In the genomic region with DNA sequence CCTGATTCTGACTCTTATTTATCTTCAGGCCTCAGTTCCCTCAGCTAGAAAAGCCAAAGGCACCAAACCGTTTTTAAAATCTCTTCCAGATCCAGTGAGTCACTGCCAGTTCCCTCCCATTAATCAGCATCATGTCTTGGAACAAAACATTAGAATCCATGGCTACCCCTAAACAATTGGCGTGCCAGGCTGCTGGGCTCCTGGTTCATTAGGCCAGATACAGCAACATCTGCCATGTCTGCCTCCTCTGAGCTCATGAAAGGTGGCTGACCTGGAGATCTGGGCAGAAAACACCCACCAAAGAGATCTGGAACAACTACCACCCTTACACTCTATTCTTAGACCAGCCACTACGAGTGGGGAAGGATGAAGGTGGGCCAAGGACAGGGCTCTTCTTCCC, we compare ENCODE assay signal across 9 mouse cellular contexts. TPM values are rescaled to one million over a fixed set of nuclear protein-coding genes. Genes with fewer than 3 reads are reported as not detected.
A peak's percentile ranks its signal among the peaks of the same experiment; 100 is the strongest.
DNase-seq lines count a peak whose midpoint lies in the region; ATAC-seq lines count a peak whose summit lies in the region.
"Had no signal": no experiment of that assay in that cellular context is flagged by ENCODE, and none has a peak within 500 bp of the region (broad histone marks: within the 10 kb centered on the region; RNA-seq: fewer than 3 reads in every experiment).

No protein-coding gene starts in this region.

- no peak for DNase-seq in kidney, adult 11 months
- peak; percentile 56 to 74 for DNase-seq in heart, postnatal 10 days
- no peak for DNase-seq in midbrain, embryonic 10.5 days (ENCODE audit: low spot score)
- DNase-seq in right cerebral cortex, adult 18-20 months = no peak
- DNase-seq in right cerebral cortex, postnatal 4 days = no peak
- no peak for DNase-seq in retina, embryonic 14.5 days (ENCODE audit: low spot score)

- H3K4me1 ChIP-seq in kidney, embryonic 14.5 days (ENCODE audit: control insufficient read depth, insufficient read depth, low read length) = peaks cover 6% of the 10 kb centered on the region
- peaks cover 5% of the 10 kb centered on the region for H3K4me1 ChIP-seq in brown adipose tissue, adult 24 weeks (ENCODE audit: control insufficient read depth, insufficient read depth, insufficient read length, low read length)
- H3K4me1 ChIP-seq in midbrain, embryonic 10.5 days = peaks cover 10% of the 10 kb centered on the region

- ATAC-seq in kidney, embryonic 14.5 days (ENCODE audit: low FRiP score, low TSS enrichment) = no peak

- no peak overlapping the region for H3K27ac ChIP-seq in kidney, embryonic 14.5 days (ENCODE audit: low read depth, low read length)
- peak overlapping the region; percentile 99 for H3K27ac ChIP-seq in brown adipose tissue, adult 24 weeks (replicated peaks; ENCODE audit: low read depth, low read length)
- H3K27ac ChIP-seq in midbrain, embryonic 10.5 days (replicated peaks) = no peak overlapping the region
- H3K27ac ChIP-seq: macrophage had no signal

- H3K27me3 ChIP-seq in kidney, embryonic 14.5 days (ENCODE audit: control insufficient read depth, insufficient read depth, low read length) = no peaks in the 10 kb centered on the region
- H3K27me3 ChIP-seq in midbrain, embryonic 10.5 days (ENCODE audit: low read depth, poor library complexity, severe bottlenecking) = no peaks in the 10 kb centered on the region

- WGBS in kidney, embryonic 14.5 days = 78% methylated on average over 3 of the region's 3 CpGs
- WGBS in midbrain, embryonic 10.5 days = 88% methylated on average over 3 of the region's 3 CpGs

- intact Hi-C loops in heart, postnatal 10 days (cut with DNase I) = no loop called here

- H3K9me3 ChIP-seq in kidney, embryonic 14.5 days (ENCODE audit: control insufficient read depth, low read length) = no peaks in the 10 kb centered on the region
- H3K9me3 ChIP-seq in midbrain, embryonic 10.5 days (replicated peaks) = no peaks in the 10 kb centered on the region

- H3K4me3 ChIP-seq in kidney, embryonic 14.5 days (ENCODE audit: low read length) = no peak overlapping the region
- H3K4me3 ChIP-seq in brown adipose tissue, adult 24 weeks (ENCODE audit: insufficient read depth, low read depth, low read length) = peak overlapping the region; percentile 91
- H3K4me3 ChIP-seq in midbrain, embryonic 10.5 days = peak overlapping the region; percentile 77

- H3K9ac ChIP-seq in kidney, embryonic 14.5 days (ENCODE audit: low read depth, low read length) = no peak overlapping the region

- peak overlapping the region; percentile 88; the same call in 1 of the 2 replicates for H3K4me2 ChIP-seq in kidney, embryonic 14.5 days (replicated peaks; ENCODE audit: low read depth, low read length)

- H3K36me3 ChIP-seq in kidney, embryonic 14.5 days (ENCODE audit: control insufficient read depth, insufficient read depth, low read length) = peaks cover 13% of the 10 kb centered on the region
- peaks cover 28% of the 10 kb centered on the region for H3K36me3 ChIP-seq in midbrain, embryonic 10.5 days

RNA-seq across cellular contexts. Expression of a gene that starts 1.3 kb away (rescaled TPM):
- polyA plus RNA-seq in kidney, embryonic 14.5 days (2014; fragmentation: Nextera tagmentation; extraction: Ambion mirVana) = 5.0 and 9.3 TPM in 2 replicates
- 70.9 and 77.8 TPM in 2 replicates for polyA plus RNA-seq in brown adipose tissue, adult 24 weeks (2012; ENCODE audit: insufficient read depth, insufficient read length, missing spikeins)
- 100 to 1,000 TPM in 1 of 2 experiments, 10 to 100 TPM in 1; 79.2 to 103 TPM for total RNA-seq in heart, postnatal 10 days (2021)
- polyA plus RNA-seq in midbrain, embryonic 10.5 days (2016; fragmentation: Nextera tagmentation; extraction: Ambion mirVana) = 9.8 and 11.2 TPM in 2 replicates

RNA-seq across cellular contexts. Expression of a gene that starts 21.0 kb away (rescaled TPM):
- polyA plus RNA-seq in kidney, embryonic 14.5 days (2014; fragmentation: Nextera tagmentation; extraction: Ambion mirVana) = 26.3 and 29.5 TPM in 2 replicates
- not detected in 2 replicates for polyA plus RNA-seq in brown adipose tissue, adult 24 weeks (2012; ENCODE audit: insufficient read depth, insufficient read length, missing spikeins)
- total RNA-seq in heart, postnatal 10 days (2021) = not detected
- not detected in 2 replicates for polyA plus RNA-seq in midbrain, embryonic 10.5 days (2016; fragmentation: Nextera tagmentation; extraction: Ambion mirVana)
- polyA plus RNA-seq: macrophage had no signal

RNA-seq across cellular contexts. Expression of a gene that starts 32.9 kb away (rescaled TPM):
- 0.41 and 0.74 TPM in 2 replicates for polyA plus RNA-seq in kidney, embryonic 14.5 days (2014; fragmentation: Nextera tagmentation; extraction: Ambion mirVana)
- not detected in 2 replicates for polyA plus RNA-seq in brown adipose tissue, adult 24 weeks (2012; ENCODE audit: insufficient read depth, insufficient read length, missing spikeins)
- not detected for total RNA-seq in heart, postnatal 10 days (2021)
- polyA plus RNA-seq in midbrain, embryonic 10.5 days (2016; fragmentation: Nextera tagmentation; extraction: Ambion mirVana) = 20.0 and 30.2 TPM in 2 replicates

RNA-seq across cellular contexts. Expression of a gene that starts 35.5 kb away (rescaled TPM):
- polyA plus RNA-seq in kidney, embryonic 14.5 days (2014; fragmentation: Nextera tagmentation; extraction: Ambion mirVana) = 6.0 and 10.7 TPM in 2 replicates
- polyA plus RNA-seq in brown adipose tissue, adult 24 weeks (2012; ENCODE audit: insufficient read depth, insufficient read length, missing spikeins) = not detected in 2 replicates
- total RNA-seq in heart, postnatal 10 days (2021) = not detected
- 0.02 TPM in 1 of 2 replicates, not detected in the other for polyA plus RNA-seq in midbrain, embryonic 10.5 days (2016; fragmentation: Nextera tagmentation; extraction: Ambion mirVana)
- polyA plus RNA-seq: macrophage had no signal

RNA-seq across cellular contexts. Expression of a gene that starts 46.6 kb away (rescaled TPM):
- 74.4 and 93.3 TPM in 2 replicates for polyA plus RNA-seq in kidney, embryonic 14.5 days (2014; fragmentation: Nextera tagmentation; extraction: Ambion mirVana)
- 22.5 and 24.0 TPM in 2 replicates for polyA plus RNA-seq in brown adipose tissue, adult 24 weeks (2012; ENCODE audit: insufficient read depth, insufficient read length, missing spikeins)
- 10 to 100 TPM; 21.3 to 24.4 TPM for total RNA-seq in heart, postnatal 10 days (2021)
- polyA plus RNA-seq in midbrain, embryonic 10.5 days (2016; fragmentation: Nextera tagmentation; extraction: Ambion mirVana) = 92.7 and 99.9 TPM in 2 replicates

Comparison
In these comparisons a context has a peak if more than half of its experiments do, and no peak if none do; other contexts are left out.
1. DNase-seq: peak in heart, postnatal 10 days (2 of 2); none in kidney, adult 11 months (single experiment), midbrain, embryonic 10.5 days (single experiment), right cerebral cortex, adult 18-20 months (single experiment), right cerebral cortex, postnatal 4 days (single experiment) and retina, embryonic 14.5 days (single experiment).
2. RNA of a gene that starts 21.0 kb away (polyA plus RNA-seq): 26.3 to 29.5 TPM in kidney, embryonic 14.5 days; not detected in brown adipose tissue, adult 24 weeks and not detected in midbrain, embryonic 10.5 days; every median in the first group is over 10 times any median in the second.
3. RNA of a gene that starts 32.9 kb away (polyA plus RNA-seq): 20.0 to 30.2 TPM in midbrain, embryonic 10.5 days; 0.41 to 0.74 TPM in kidney, embryonic 14.5 days and not detected in brown adipose tissue, adult 24 weeks; every median in the first group is over 10 times any median in the second.